Mouse (Mus musculus): ENCODE results near the gene Zfp784. TPM values are rescaled to one million over a fixed set of nuclear protein-coding genes. Genes with fewer than 3 reads are reported as not detected.
A peak's percentile ranks its signal among the peaks of the same experiment; 100 is the strongest.

Zfp784 gene
- polyA plus RNA-seq, 1 experiment = 1.9 TPM

DNA sequence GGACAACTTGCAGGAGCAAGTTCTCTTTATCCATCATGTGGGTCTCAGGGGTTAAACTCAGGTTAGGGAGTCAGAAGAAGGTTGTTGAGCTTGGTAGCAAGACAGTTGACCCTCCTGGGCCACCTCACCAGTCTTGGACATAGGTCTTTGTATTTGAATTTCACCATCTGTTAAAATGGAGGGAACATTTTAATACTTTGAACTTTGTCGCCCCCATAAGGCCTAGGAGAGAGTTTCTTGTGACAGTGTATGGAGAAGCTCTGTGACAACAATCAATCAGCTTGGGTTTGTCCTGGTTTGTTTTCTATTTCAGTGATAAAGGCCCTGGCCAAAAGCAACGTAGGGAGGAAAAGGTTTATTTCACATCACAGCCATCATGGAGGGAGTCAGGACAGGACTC is 9.1 kb upstream of the Zfp784 start:
- no peak overlapping the region for H3K27ac ChIP-seq (replicated peaks; ENCODE audit: low read depth, low read length)
- no peaks in the 10 kb centered on the region; the same call in 1 of the 2 replicates for H3K4me1 ChIP-seq (ENCODE audit: control insufficient read depth, insufficient read depth, insufficient read length, low read length)
- no peak overlapping the region for H3K4me3 ChIP-seq (ENCODE audit: insufficient read depth, low read depth, low read length)

DNA sequence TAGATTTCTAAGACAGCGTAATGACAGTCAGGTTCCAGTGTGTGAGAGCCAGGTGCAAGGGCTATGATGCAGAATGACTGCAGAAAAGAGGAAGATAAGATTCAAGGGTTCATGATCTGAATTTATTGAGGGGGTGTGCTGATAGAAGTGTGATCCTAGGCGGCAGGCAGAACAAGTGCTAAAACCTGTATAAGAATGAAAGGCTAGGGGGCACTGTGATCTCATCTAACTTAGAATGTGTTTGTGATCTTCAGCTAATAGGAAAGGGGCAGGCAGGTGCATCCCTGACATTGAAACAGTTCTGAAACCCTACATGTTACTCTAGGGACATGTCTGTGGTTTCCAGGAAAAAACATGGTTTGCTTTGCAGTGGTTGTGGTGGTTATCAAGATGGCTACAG is 7.9 kb upstream of the Zfp784 start:
- Histone ChIP-seq H3K27ac (replicated peaks; ENCODE audit: low read depth, low read length) (no peak overlapping the region), H3K4me1 (ENCODE audit: control insufficient read depth, insufficient read depth, insufficient read length, low read length) (no peaks in the 10 kb centered on the region), H3K4me3 (ENCODE audit: insufficient read depth, low read depth, low read length) (no peak overlapping the region)

DNA sequence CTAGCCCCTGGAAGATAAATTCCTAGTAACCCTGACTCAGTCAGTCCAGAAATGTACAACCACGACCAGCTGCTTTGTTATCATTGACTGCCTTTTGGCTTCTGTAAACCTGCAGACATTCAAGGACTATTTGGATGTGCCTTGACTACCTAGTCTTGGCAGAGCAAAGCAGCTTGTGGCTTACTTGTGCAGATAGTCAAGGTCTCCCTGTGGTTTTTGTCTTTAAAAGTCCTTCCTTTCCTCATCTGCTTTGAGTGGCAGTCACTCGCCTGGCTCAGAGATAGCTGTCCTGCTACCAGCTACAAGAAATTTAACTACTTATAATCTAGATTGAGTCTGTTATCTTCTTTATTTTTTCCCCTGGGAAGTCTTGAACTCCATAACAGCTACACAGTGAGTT is 6.7 kb upstream of the Zfp784 start:
- Histone ChIP-seq H3K27ac (replicated peaks; ENCODE audit: low read depth, low read length) (no peak overlapping the region), H3K4me1 (ENCODE audit: control insufficient read depth, insufficient read depth, insufficient read length, low read length) (no peaks in the 10 kb centered on the region), H3K4me3 (ENCODE audit: insufficient read depth, low read depth, low read length) (no peak overlapping the region)

DNA sequence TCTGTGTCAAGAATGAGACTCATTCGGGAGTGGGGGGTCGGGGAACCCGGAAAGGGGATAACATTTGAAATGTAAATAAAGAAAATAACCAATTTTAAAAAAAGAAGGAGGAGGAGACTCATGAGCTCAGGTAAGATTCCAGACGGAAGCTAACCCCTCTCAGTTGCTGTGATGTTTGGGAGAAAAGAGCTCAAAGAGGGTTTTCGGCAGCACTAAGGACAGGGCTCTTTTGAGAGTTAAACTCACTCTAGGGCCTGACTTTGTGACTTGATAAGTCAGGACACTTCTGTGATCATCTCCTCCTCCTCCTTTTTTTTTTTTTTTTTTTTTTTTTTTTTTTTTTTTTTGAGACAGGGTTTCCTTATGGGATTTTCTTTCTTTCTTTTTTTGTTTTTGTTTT is 694 bp upstream of the Zfp784 start:
- H3K27ac ChIP-seq (replicated peaks; ENCODE audit: low read depth, low read length) = peak overlapping the region; percentile 95; the same call in 1 of the 2 replicates
- H3K4me1 ChIP-seq (ENCODE audit: control insufficient read depth, insufficient read depth, insufficient read length, low read length) = peaks cover 3% of the 10 kb centered on the region; the same call in 1 of the 2 replicates
- peak overlapping the region; percentile 85 for H3K4me3 ChIP-seq (ENCODE audit: insufficient read depth, low read depth, low read length)

DNA sequence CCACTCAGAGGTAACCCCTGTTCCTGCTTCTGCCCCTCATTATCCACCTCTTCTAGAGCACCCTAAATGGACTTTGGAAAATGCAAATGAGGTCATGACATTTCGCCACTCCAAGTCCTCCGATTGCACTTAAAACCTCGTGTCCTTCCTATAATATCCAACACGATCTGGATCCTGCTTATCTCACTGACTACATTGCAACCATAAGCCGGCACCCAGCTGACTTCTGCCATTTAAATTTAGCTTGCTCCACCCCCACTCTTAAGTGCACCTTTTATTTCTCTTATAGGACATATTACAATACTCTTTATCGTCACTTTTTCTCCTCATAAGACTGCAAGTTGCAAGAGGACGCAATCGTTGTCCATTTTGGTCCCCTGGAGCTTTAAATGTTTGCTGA is 779 bp downstream of the Zfp784 start:
- Histone ChIP-seq H3K4me1 (ENCODE audit: control insufficient read depth, insufficient read depth, insufficient read length, low read length) (peaks cover 3% of the 10 kb centered on the region; the same call in 1 of the 2 replicates), H3K4me3 (ENCODE audit: insufficient read depth, low read depth, low read length) (peak overlapping the region; percentile 85), H3K27ac (replicated peaks; ENCODE audit: low read depth, low read length) (no peak overlapping the region)

DNA sequence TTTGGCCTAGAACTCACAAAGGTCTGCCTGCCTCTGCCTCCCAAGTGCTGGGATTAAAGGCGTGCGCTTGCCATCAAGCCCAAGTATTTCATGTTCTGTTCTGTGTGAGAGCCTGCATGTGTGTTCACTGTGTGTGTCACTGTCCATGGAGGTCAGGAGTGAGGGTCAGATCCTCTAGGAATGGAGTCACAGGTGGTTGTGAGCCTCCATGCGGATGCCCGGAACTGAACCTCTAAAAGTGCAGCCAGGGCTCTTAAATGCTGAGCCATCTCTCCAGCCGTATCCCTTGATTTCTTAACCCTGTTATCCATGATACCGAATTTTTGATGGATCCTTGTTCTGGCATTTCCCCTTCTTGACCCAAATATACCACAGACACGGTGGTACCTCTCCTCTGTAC is 1.2 kb downstream of the Zfp784 start:
- peaks cover 3% of the 10 kb centered on the region; the same call in 1 of the 2 replicates for H3K4me1 ChIP-seq (ENCODE audit: control insufficient read depth, insufficient read depth, insufficient read length, low read length)
- H3K4me3 ChIP-seq (ENCODE audit: insufficient read depth, low read depth, low read length) = no peak overlapping the region
- no peak overlapping the region for H3K27ac ChIP-seq (replicated peaks; ENCODE audit: low read depth, low read length)

DNA sequence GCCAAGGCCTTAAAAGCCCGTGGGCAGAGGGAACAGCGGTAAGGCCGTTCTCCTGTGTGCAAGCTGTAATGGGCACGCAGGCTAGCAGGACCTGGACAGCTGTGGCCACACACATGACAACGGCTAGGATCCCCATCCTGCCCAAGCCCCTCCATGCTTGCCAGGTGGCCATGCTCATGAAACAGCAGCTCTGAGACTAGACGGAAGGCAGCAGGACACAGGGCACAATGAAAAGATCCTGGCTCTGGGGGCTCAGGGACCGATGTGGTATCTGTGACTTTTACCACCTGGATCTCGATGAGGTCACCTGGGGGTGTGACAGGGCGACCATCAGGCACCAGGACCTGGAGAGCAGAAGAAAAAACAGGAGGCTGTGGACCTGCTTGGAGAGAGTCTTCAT is 2.1 kb downstream of the Zfp784 start:
- no peak overlapping the region for H3K27ac ChIP-seq (replicated peaks; ENCODE audit: low read depth, low read length)
- H3K4me1 ChIP-seq (ENCODE audit: control insufficient read depth, insufficient read depth, insufficient read length, low read length) = peaks cover 3% of the 10 kb centered on the region; the same call in 1 of the 2 replicates
- no peak overlapping the region for H3K4me3 ChIP-seq (ENCODE audit: insufficient read depth, low read depth, low read length)

DNA sequence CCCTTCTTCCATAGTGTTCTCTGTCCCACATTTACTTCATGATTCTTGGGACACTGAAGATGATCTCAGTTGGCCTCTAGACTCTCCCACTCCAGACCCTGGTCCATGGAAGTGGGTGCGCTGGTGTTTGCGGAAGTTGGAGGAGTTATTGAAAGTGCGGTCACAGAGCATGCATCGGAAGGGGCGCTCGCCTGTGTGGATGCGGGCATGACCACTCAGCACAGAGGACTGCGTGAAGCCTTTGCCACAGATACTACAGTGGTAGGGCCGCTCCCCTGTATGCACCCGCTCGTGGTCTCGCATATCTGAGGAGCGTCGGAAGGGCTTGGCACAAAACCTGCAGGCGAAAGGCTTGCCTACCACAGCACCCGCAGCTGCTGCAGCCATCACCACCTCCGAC is 2.6 kb downstream of the Zfp784 start:
- H3K27ac ChIP-seq (replicated peaks; ENCODE audit: low read depth, low read length) = no peak overlapping the region
- H3K4me3 ChIP-seq (ENCODE audit: insufficient read depth, low read depth, low read length) = no peak overlapping the region
- peaks cover 3% of the 10 kb centered on the region; the same call in 1 of the 2 replicates for H3K4me1 ChIP-seq (ENCODE audit: control insufficient read depth, insufficient read depth, insufficient read length, low read length)

DNA sequence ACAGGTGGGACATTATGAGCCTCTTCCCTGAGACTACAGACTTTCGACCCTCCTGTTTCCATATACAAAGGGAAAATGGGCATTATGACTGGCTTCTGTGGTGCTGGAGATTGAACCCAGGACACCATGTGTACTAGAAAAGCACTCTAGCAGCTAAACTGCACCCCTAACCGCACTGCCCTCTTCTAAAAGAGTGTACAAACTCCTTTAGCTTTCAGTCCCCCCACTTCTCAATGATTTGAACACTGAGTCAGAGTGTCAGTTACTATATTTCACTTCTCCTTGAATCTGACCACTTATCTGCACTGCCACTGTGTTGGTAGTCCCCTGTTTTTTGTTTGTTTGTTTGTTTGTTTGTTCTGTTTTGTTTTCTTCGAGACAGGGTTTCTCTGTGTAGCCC is 4.4 kb downstream of the Zfp784 start, which contains the start of gene 4632433K11Rik:
Gene 4632433K11Rik, plus strand, starts transcription at position 301 of the 400 bp plus-strand sequence.
- H3K4me1 ChIP-seq (ENCODE audit: control insufficient read depth, insufficient read depth, insufficient read length, low read length) = peaks cover under 1% of the 10 kb centered on the region; the same call in 1 of the 2 replicates
- no peak within 1 kb of the TSS for H3K27ac ChIP-seq (replicated peaks; ENCODE audit: low read depth, low read length)
- no peak within 1 kb of the TSS for H3K4me3 ChIP-seq (ENCODE audit: insufficient read depth, low read depth, low read length)

DNA sequence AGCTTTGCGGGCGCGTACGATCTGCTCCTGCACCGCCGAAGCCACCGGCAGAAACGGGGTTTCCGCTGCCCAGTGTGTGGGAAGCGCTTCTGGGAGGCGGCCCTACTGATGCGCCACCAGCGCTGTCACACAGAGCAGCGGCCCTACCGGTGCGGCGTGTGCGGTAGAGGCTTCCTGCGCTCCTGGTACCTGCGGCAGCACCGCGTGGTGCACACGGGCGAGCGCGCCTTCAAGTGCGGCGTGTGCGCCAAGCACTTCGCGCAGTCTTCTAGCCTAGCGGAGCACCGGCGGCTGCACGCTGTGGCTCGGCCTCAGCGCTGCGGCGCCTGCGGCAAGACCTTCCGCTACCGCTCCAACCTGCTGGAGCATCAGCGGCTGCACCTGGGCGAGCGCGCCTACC is 6.8 kb downstream of the Zfp784 start:
- H3K4me3 ChIP-seq (ENCODE audit: insufficient read depth, low read depth, low read length) = no peak overlapping the region
- no peaks in the 10 kb centered on the region for H3K4me1 ChIP-seq (ENCODE audit: control insufficient read depth, insufficient read depth, insufficient read length, low read length)
- H3K27ac ChIP-seq (replicated peaks; ENCODE audit: low read depth, low read length) = no peak overlapping the region

DNA sequence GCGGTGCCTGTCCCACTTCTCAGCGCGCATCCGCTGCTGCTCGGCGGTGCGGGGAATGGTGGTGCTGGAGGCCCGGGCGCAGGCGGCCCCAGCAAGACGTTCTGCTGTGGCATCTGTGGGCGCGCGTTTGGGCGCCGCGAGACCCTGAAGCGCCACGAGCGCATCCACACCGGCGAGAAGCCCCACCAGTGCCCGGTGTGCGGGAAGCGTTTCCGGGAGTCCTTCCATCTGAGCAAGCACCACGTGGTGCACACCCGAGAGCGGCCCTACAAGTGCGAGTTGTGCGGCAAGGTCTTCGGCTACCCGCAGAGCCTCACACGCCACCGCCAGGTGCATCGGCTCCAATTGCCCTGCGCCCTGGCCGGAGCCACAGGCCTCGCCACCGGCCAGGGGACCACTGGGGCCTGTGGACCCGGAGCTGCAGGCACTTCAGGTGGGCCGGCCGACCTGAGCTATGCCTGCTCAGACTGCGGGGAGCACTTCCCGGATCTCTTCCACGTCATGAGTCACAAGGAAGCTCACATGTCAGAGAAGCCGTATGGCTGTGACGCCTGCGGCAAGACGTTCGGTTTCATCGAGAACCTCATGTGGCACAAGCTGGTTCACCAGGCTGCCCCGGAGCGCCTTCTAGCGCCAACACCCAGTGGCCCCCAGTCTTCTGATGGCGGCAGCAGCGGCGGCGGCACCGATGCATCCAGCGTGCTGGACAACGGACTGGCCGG is 7.5 kb downstream of the Zfp784 start:
- no peak overlapping the region for H3K27ac ChIP-seq (replicated peaks; ENCODE audit: low read depth, low read length)
- no peak overlapping the region for H3K4me3 ChIP-seq (ENCODE audit: insufficient read depth, low read depth, low read length)
- no peaks in the 10 kb centered on the region for H3K4me1 ChIP-seq (ENCODE audit: control insufficient read depth, insufficient read depth, insufficient read length, low read length)

DNA sequence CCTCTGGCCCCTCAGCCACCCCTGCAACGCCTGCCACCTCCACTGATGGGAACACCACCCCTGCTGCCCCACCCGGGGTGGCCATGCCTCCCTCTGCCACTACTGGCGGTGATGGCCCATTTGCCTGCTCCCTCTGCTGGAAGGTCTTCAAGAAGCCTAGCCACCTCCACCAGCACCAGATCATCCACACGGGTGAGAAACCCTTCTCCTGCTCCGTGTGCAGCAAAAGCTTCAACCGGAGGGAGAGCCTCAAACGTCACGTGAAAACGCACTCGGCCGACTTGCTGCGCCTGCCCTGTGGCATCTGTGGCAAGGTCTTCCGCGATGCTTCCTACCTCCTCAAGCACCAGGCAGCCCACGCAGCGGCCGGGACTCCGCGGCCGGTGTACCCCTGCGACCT is 8.3 kb downstream of the Zfp784 start:
- Histone ChIP-seq H3K27ac (replicated peaks; ENCODE audit: low read depth, low read length) (no peak overlapping the region), H3K4me1 (ENCODE audit: control insufficient read depth, insufficient read depth, insufficient read length, low read length) (no peaks in the 10 kb centered on the region), H3K4me3 (ENCODE audit: insufficient read depth, low read depth, low read length) (no peak overlapping the region)

DNA sequence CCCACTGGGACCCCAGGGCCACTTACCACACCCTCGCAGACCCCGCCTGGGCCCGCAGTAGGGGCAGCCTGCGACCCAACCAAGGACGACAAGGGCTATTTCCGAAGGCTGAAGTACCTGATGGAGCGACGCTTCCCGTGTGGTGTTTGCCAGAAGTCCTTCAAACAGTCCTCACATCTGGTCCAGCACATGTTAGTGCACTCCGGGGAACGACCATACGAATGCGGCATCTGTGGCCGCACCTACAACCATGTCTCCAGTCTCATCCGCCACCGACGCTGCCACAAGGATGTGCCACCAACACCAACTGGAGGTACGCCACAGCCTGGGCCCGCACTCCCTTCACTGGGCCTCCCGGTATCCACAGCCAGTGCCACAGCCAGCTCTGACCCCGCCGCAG is 8.7 kb downstream of the Zfp784 start:
- Histone ChIP-seq H3K27ac (replicated peaks; ENCODE audit: low read depth, low read length) (no peak overlapping the region), H3K4me3 (ENCODE audit: insufficient read depth, low read depth, low read length) (no peak overlapping the region)

DNA sequence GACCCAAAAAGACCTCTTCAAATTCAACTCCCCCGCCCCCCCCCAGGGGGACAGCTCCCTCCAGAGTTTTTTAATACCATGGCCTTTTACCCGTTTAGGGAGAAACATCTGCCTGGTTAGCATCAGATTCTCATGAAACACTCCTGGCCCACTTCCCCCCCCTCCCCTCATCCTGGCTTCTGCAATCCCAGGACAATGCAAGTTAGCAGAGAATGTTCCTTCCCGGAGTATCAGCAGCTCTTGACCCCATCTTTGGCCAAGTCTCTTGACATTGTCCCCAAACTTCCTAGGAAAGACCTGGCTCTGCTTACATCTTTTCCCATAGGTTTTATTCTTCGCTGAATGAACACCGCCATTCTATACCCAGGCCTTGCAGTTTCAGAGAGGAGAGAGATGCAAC is 17.0 kb downstream of the Zfp784 start:
- Histone ChIP-seq H3K27ac (replicated peaks; ENCODE audit: low read depth, low read length) (peak overlapping the region; percentile 88; the same call in 1 of the 2 replicates), H3K4me3 (ENCODE audit: insufficient read depth, low read depth, low read length) (peak overlapping the region; percentile 64), H3K4me1 (ENCODE audit: control insufficient read depth, insufficient read depth, insufficient read length, low read length) (peaks cover 7% of the 10 kb centered on the region; the same call in 1 of the 2 replicates)

More for the DNA sequence above, 8.7 kb downstream of the Zfp784 start:
- H3K4me1 ChIP-seq (ENCODE audit: control insufficient read depth, insufficient read depth, insufficient read length, low read length) = no peaks in the 10 kb centered on the region

DNA sequence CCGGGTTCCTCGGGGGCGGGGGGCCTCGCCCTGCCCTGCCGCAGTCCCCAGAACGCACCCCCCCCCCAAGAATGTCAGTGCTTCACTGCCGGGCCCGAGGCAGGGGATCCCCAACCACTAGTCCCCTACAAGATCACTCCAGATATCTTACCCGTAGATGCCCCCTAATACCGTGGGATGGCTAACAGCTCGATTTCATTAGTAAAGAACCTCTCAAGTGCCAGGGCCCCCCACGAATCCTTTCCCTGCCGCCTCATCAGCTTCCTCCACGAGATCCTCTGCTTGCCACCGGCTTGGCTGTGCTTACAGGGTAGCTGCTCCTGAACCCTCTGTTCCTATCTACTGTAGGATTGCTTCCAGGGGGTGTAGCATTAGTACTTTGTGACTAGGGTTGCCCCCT is 17.6 kb downstream of the Zfp784 start:
- Histone ChIP-seq H3K27ac (replicated peaks; ENCODE audit: low read depth, low read length) (peak overlapping the region; percentile 88), H3K4me3 (ENCODE audit: insufficient read depth, low read depth, low read length) (peak overlapping the region; percentile 64), H3K4me1 (ENCODE audit: control insufficient read depth, insufficient read depth, insufficient read length, low read length) (peaks cover 7% of the 10 kb centered on the region; the same call in 1 of the 2 replicates)

All from brown adipose tissue, adult 24 weeks (tissue).